Mouse (Mus musculus): Measurements from ENCODE around the gene Mcpt8. TPM values are rescaled to one million over a fixed set of nuclear protein-coding genes. Genes with fewer than 3 reads are reported as not detected.
A peak's percentile ranks its signal among the peaks of the same experiment; 100 is the strongest.

The Mcpt8 gene
- polyA plus RNA-seq, 1 experiment from 2014 or later = 19.0 TPM

DNA sequence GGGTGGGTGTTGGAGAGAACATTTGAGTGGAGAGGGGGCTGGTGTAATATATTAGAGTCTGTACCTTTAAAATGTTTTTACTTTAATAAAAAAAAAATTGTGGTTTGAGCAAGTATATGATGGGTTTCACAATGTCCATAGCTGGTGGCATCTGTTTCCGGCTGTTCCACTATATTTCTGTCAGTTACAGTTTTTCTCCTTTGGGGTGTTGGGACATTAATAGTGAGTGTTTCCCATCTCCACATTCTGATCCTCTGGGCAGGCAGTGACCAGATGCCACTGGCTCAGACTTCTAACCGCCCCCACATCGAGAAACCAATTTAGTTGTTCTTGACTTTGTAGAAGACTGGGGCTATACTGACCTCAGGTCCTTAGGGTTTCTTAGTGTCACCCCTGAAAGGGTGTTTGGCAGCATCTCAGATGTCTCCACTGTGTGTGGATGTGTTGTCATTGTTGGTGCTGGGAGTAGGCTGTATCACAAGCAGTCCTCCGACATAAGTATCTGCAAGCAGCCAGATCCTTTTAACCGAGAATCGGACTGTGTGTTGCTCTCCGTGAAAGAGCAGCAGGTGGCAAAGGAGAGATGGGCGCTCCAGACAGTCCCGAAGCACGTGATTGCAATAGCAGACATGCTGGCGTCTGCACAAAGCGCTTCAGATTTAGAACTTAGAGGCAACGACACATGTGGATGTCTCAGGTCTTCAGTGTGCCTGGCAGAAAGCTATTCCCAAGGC, 20.5 kb upstream of the Mcpt8 start:
- H3K4me2 ChIP-seq (ENCODE audit: low read depth, low read length) = no peak overlapping the region
- H3K9ac ChIP-seq (replicated peaks) = no peak overlapping the region
- WGBS (ENCODE audit: insufficient replicate concordance) = 66% methylated on average over 13 of the region's 13 CpGs
- no peaks in the 10 kb centered on the region for H3K27me3 ChIP-seq (ENCODE audit: insufficient read depth, low read length)
- H3K9me3 ChIP-seq (ENCODE audit: low read length) = no peaks in the 10 kb centered on the region
- no peaks in the 10 kb centered on the region for H3K4me1 ChIP-seq (ENCODE audit: insufficient read depth)
- no peak overlapping the region for H3K27ac ChIP-seq (ENCODE audit: low read depth)
- H3K36me3 ChIP-seq (replicated peaks; ENCODE audit: insufficient read depth, low read length) = no peaks in the 10 kb centered on the region
- H3K4me3 ChIP-seq (ENCODE audit: low read depth, low read length) = no peak overlapping the region
- TF ChIP-seq CTCF (IDR thresholded peaks at IDR 0.05; ENCODE audit: low read depth) (no peak), EP300 (IDR thresholded peaks at IDR 0.05; ENCODE audit: low read depth) (no peak)
- ATAC-seq (no peak), DNase-seq (no peak)

DNA sequence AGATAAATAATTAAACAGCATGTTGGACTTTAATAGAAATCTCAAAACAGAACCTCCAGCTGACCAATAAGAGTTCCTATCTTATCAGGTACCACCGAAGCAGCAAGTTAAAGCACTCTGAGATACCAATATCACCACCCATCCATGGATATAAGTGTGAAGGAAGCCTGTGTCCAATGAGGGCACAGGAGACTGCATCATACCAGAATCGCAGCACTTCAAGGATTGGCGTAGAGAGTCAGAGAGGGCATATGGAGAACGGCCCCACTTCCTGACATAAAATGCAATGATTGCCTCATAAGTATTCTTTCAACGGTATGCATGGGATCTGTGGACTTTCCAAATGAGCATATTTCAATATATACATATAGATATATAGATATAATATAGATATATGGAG, 19.9 kb upstream of the Mcpt8 start:
- Histone ChIP-seq H3K4me3 (ENCODE audit: low read depth, low read length) (no peak overlapping the region), H3K36me3 (replicated peaks; ENCODE audit: insufficient read depth, low read length) (no peaks in the 10 kb centered on the region), H3K9me3 (ENCODE audit: low read length) (no peaks in the 10 kb centered on the region), H3K9ac (replicated peaks) (no peak overlapping the region), H3K27me3 (ENCODE audit: insufficient read depth, low read length) (no peaks in the 10 kb centered on the region), H3K4me2 (ENCODE audit: low read depth, low read length) (no peak overlapping the region), H3K27ac (ENCODE audit: low read depth) (no peak overlapping the region), H3K4me1 (ENCODE audit: insufficient read depth) (no peaks in the 10 kb centered on the region)
- TF ChIP-seq EP300 (IDR thresholded peaks at IDR 0.05; ENCODE audit: low read depth) (no peak), CTCF (IDR thresholded peaks at IDR 0.05; ENCODE audit: low read depth) (no peak)
- ATAC-seq (no peak), DNase-seq (no peak)
- 52% methylated on average over 5 of the region's 5 CpGs for WGBS (ENCODE audit: insufficient replicate concordance)

DNA sequence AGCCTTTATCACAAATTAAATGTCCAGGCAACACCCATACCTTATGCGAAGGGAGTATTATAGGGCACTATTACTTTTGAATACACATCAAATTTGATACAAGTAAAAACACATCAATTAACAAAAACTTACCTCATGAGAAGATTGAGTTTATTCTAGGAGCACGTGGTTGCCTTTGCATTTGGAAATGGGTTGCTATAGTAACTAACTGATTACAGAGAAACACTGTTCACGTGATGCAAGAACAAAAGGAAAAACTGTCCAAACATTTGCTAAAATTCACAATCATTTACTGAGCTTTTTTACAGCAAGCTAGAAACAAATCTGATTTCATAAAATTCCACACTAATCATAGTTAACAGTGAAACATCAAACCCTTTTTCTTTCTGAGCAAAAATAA, 18.4 kb upstream of the Mcpt8 start:
- TF ChIP-seq CTCF (IDR thresholded peaks at IDR 0.05; ENCODE audit: low read depth) = no peak
- no peak for TF ChIP-seq EP300 (IDR thresholded peaks at IDR 0.05; ENCODE audit: low read depth)

DNA sequence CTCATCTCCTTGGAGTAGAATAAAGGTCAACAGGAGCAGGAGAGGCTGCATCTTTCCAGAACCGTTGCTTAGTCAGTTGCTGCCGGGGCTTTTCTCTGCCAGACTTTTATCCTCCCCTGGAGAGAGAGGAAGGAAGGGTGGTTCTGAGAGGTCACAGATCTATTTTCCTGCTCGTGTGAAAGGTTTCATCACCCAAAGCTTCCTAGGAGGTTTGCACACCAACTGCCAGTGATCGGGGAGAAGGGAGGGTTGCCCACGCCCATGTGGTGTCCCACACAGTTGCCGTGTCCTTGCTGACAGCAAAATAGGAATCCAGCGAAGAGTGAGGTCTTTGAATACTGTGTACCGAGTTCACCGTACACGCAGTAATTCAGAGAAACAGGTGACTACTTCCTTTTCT, 17.3 kb upstream of the Mcpt8 start, which contains the start of gene Ctsg:
Gene Ctsg, minus strand, starts transcription at position 189 of the 400 bp plus-strand sequence.
- WGBS (ENCODE audit: insufficient replicate concordance) = 37% methylated on average over 10 of the region's 10 CpGs
- Histone ChIP-seq H3K4me2 (ENCODE audit: low read depth, low read length) (no peak within 1 kb of the TSS; the same call in 1 of the 2 replicates), H3K27me3 (ENCODE audit: insufficient read depth, low read length) (no peaks in the 10 kb centered on the region), H3K4me3 (ENCODE audit: low read depth, low read length) (no peak within 1 kb of the TSS), H3K9ac (replicated peaks) (no peak within 1 kb of the TSS), H3K9me3 (ENCODE audit: low read length) (no peaks in the 10 kb centered on the region), H3K36me3 (replicated peaks; ENCODE audit: insufficient read depth, low read length) (no peaks in the 10 kb centered on the region), H3K4me1 (ENCODE audit: insufficient read depth) (no peaks in the 10 kb centered on the region), H3K27ac (ENCODE audit: low read depth) (no peak within 1 kb of the TSS)
- no peak for ATAC-seq
- no peak for TF ChIP-seq EP300 (IDR thresholded peaks at IDR 0.05; ENCODE audit: low read depth)
- no peak for TF ChIP-seq CTCF (IDR thresholded peaks at IDR 0.05; ENCODE audit: low read depth)
- DNase-seq = no peak

More for the DNA sequence above, 18.4 kb upstream of the Mcpt8 start:
- H3K36me3 ChIP-seq (replicated peaks; ENCODE audit: insufficient read depth, low read length) = no peaks in the 10 kb centered on the region
- no peaks in the 10 kb centered on the region for H3K4me1 ChIP-seq (ENCODE audit: insufficient read depth)
- H3K27ac ChIP-seq (ENCODE audit: low read depth) = no peak overlapping the region
- DNase-seq (no peak), ATAC-seq (no peak)
- H3K4me2 ChIP-seq (ENCODE audit: low read depth, low read length) = no peak overlapping the region
- no peak overlapping the region for H3K4me3 ChIP-seq (ENCODE audit: low read depth, low read length)
- H3K9ac ChIP-seq (replicated peaks) = no peak overlapping the region
- H3K9me3 ChIP-seq (ENCODE audit: low read length) = no peaks in the 10 kb centered on the region
- WGBS (ENCODE audit: insufficient replicate concordance) = 60% methylated on average over 3 of the region's 3 CpGs
- no peaks in the 10 kb centered on the region for H3K27me3 ChIP-seq (ENCODE audit: insufficient read depth, low read length)

- ATAC-seq = no peak
- Histone ChIP-seq H3K4me3 (ENCODE audit: low read depth, low read length) (no peak overlapping the region), H3K27me3 (ENCODE audit: insufficient read depth, low read length) (no peaks in the 10 kb centered on the region), H3K4me2 (ENCODE audit: low read depth, low read length) (no peak overlapping the region), H3K9ac (replicated peaks) (no peak overlapping the region), H3K36me3 (replicated peaks; ENCODE audit: insufficient read depth, low read length) (no peaks in the 10 kb centered on the region), H3K9me3 (ENCODE audit: low read length) (no peaks in the 10 kb centered on the region), H3K4me1 (ENCODE audit: insufficient read depth) (no peaks in the 10 kb centered on the region), H3K27ac (ENCODE audit: low read depth) (no peak overlapping the region)
- 60% methylated on average over 4 of the region's 4 CpGs for WGBS (ENCODE audit: insufficient replicate concordance)
- DNase-seq = no peak
- TF ChIP-seq CTCF (IDR thresholded peaks at IDR 0.05; ENCODE audit: low read depth) = peak; percentile 67
- TF ChIP-seq EP300 (IDR thresholded peaks at IDR 0.05; ENCODE audit: low read depth) = no peak
Observed at GRCm38 (mm10) chr14:56098940-56099339, 13.9 kb upstream of the Mcpt8 start.

GRCm38 (mm10) chr14:56097597-56097996, 12.5 kb upstream of the Mcpt8 start:
- Histone ChIP-seq H3K9me3 (ENCODE audit: low read length) (no peaks in the 10 kb centered on the region), H3K4me3 (ENCODE audit: low read depth, low read length) (no peak overlapping the region), H3K27me3 (ENCODE audit: insufficient read depth, low read length) (no peaks in the 10 kb centered on the region), H3K9ac (replicated peaks) (no peak overlapping the region), H3K4me1 (ENCODE audit: insufficient read depth) (no peaks in the 10 kb centered on the region), H3K27ac (ENCODE audit: low read depth) (no peak overlapping the region), H3K36me3 (replicated peaks; ENCODE audit: insufficient read depth, low read length) (no peaks in the 10 kb centered on the region), H3K4me2 (ENCODE audit: low read depth, low read length) (no peak overlapping the region)
- TF ChIP-seq CTCF (IDR thresholded peaks at IDR 0.05; ENCODE audit: low read depth) (no peak), EP300 (IDR thresholded peaks at IDR 0.05; ENCODE audit: low read depth) (no peak)
- ATAC-seq (no peak), DNase-seq (no peak)
- 70% methylated on average over 1 of the region's 1 CpGs for WGBS (ENCODE audit: insufficient replicate concordance)
